Mouse (Mus musculus) left cerebral cortex, adult 8-10 months (tissue): ENCODE data around the gene Gstt3. TPM values are rescaled to one million over a fixed set of nuclear protein-coding genes. Genes with fewer than 3 reads are reported as not detected.

Experiments used
- DNase-seq, 2 experiments: peaks; one replicate each; pipeline ENCODE4 v3.0.0; 2022; ENCODE audit warnings: low spot score in 2 of 2
- total RNA-seq, 4 experiments: library from RNA; stranded (reverse); gene quantifications; 2 replicates each; pipeline ENCODE4 v1.2.4; 2022

Gene Gstt3
- total RNA-seq: 1 to 10 TPM; 2.6 to 5.2 (median 3.8) TPM

DNA sequence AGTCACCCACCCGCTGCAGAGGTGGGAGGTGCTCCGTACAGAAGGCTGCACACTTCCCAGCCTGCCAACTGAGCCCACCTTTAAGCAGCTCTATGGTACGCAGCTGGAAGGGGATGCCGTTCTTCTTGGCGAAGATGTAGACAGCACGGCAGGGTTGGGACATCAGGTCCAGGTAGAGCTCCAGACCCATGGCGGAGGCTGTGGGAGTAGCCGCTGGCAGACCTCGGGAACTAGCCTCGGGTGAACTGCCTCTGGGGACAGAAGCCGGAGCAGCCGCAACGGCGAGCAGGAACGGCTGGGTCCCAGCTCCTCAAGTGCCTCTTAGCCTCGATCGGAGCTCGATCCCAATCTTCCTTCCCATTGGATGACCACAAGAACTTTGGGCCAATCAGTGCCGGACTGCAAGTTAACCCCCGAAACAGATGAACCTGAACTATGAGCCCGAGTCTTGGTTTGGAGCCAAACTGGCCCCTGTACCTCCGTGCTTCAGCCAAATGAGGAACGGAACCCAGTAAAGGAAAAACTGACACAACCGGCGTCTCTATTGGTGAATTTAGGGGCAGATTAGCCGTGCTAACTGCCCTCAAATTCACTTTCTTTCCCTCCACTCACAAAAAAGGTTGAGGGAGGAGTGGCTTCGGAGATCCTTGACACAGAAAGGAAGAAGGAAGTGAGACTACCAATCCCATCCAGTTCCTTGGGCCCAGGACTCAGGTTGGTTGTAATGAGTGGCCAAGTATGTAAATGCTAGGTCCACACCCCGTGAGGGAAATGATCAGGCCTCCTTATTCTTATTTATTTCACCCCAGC lies at the start of gene Gstt3, which contains the start of gene Gm20441:
Gstt3 (minus strand) TSS at position 646 of the 810 bp plus-strand sequence.
Gm20441 (minus strand) TSS at position 186 of the 810 bp plus-strand sequence.
- DNase-seq: no peak

DNA sequence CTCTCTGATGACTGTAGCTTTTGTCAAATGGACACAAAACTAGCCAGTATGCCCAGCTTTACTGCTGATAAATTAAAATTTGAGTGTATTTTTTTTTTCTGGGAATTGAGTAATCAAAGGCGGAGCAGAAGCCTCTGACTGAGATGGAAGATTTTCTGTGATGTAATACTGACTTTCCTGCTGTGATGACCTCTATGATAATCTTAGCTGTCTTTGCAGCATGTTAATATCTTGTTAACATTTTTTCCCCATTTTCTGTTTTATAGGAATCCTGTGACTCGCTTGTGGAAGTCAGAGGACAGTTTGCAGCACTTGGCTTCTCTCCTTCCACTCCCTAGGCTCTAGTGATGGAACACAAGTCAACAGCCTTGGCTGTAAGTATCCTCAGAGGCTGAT lies 49.1 kb upstream of the Gstt3 start:
- no peak for DNase-seq

DNA sequence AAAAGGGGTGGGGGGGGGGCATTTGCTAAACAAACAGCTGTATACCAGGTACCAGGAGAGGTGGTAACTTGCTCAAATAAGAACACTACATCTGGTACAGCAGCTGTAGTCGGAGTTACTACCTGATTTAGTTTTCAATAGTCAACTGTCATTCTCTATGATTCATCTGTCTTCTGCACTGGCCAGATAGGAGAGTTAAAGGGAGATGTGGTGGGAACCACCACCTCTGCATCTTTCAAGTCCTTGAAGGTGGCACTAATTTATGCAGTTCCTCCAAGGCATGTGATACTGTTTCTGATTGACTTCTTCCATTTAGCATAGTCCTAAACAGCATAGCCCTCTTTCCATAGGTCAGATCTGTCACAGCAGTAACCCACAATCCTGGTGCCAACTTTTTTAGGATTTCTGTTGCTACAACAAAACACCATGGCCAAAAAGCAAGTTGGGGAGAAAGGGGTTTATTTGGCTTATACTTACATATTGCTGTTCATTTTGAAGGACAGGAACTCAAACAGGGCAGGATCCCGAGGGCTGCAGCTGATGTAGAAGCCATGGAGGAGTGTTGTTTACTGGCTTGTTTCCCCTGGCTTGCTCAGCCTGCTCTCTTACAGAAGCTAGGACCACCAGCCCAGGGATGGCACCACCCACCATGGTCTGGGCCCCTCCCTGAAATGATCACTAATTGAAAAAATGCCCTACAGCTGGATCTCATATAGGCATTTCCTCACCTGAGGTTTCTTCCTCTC lies 48.5 kb upstream of the Gstt3 start:
- DNase-seq: no peak

DNA sequence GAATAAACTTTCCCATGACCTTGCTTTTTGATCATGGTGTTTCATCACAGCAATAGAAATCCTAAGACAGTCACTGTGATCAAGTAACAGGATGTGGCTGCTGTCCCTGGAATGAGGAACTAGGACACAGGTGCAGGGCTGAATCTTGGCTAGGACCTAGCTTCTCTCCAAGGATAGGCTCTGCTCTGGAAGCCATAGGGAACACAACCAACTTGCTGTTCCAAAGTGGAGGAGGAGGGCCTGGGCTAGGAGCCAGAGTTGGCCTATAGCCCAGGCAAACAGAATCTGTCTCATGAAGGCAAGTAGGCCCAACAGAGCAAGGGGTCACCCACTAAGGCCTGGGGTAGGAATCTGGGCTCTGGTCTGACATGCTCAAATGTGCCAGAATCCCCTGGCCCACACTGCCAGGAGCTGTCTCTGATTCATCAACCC lies 47.3 kb upstream of the Gstt3 start:
- DNase-seq: peak in 1 of 2 experiments; percentile 51

DNA sequence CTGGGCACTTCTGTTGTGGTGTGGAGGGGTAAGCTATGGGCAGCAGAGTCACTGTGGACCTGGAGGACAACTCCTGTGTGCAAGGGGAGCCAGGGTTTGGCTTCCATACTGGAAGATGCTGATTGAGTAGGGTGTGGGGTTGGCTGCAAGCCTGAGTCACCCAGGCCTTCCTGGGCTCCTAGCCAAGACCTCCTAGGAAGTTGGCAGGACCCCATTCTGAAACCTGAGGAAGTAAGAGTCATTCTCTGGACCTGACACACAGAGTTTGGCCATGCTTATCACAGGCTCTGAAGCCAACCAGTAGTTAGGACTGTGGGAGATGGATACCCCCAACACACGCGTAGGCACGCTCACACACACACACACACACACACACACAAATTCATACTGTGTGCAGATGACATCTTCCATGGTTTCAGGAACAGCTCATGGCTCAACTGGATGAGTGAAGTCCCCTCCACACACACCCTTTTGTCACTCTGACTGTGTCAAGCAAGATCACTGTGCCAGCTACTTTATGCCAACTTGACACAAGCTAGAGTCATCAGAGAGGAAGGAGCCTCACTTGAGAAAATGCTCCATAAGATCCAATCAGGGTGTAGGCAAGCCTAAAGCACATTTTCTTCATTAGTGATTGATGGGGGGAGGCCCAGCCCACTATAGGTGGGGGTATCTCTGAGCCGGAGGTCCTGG lies 46.6 kb upstream of the Gstt3 start:
- DNase-seq: no peak

DNA sequence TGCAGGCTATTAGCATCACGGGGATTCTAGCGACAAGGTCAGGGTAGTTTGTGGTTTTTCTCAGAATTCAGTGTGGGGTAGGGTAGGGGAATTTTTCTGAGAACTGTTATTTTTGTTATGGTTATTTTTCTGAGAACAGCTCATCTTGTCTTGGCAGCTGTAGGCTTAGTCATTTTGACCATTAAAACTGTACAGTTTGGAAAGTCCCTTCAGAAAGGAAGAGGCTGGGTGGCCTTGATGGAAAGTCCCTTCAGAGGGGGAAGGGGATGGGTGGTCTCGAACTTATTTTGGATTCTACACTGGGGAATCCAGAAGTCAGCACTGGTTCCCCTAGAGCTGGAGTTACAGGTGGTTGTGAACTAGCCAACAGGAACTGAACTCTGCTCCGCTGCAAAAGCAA lies 43.3 kb upstream of the Gstt3 start:
- DNase-seq: no peak

DNA sequence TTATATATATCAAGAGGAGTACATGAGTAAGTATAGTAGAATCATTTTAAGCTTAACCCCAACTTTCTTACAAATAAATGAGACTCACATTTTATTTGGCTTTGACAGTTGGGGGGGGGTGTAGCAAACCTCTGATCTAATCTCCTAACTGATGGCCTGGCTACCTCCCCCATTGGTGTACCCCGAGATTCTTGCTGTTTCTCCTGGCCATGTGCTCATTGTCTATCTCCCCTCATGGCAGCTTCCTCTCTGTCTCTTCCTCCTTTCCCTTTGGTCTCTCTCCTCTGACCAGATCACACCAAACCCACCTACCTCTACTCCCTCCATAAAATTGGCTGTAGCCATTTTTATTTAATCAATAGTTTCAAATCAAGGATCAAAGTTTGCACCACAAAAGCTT lies 42.6 kb upstream of the Gstt3 start:
- DNase-seq: no peak

DNA sequence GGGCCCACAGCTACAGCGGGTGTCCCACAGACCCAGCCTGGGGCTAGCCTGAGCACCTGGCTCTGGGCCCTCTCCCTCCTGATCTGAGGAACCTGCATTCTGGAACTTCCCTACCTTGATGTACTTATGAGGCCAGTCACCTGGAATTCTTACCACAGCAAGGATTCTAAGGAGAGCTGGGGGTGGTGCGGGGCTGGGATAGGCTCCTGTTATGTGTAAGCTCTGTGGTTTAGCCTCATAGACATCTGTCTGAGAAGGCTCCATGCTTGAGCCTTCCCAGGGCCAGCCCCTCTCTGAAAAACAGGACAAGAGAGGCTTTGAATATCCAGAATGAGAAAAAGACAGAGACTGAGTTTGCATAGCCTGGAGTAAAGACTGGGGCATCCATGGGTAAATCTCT lies 41.2 kb upstream of the Gstt3 start, which contains the start of gene Gstt4:
Gstt4 (minus strand) TSS at position 101 of the 400 bp plus-strand sequence.
- no peak for DNase-seq

DNA sequence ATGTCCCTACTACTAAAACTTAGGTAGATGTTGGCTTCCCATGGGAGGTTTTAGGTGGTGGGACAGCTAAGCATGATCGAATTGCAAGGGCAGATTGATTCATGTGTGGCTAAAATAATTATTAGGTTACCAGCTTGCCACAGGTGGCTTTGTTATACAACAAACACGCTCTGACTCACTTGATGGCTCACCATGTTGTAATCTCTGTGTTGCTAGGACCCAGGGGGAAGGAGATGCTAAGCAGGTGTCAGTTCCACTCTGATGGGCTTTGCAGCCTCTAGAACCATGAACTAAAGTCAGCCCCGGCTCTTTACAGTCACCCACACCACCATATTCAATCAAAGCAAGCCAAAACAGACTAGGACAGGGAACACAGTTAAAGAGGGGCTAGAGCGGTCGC lies 38.7 kb upstream of the Gstt3 start:
- DNase-seq: no peak

DNA sequence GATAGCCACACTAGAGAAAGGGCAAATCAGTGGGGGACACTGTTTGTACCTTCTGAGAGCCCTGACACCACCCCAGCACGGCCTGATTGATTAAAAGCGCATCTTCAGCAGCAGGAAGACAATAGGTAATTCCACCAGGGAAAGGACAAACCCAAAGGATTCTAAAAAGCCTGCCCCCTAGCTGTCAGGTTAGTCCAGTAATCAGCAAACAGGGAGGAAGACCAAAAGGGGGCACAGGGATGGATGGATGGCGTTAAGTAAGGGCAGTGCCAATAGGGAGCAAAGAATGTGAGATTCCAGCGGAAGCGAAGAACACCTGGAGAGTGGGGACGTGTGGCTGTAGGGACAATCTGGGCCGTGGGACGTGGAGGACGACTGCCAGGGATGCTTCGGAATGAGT lies 37.4 kb upstream of the Gstt3 start:
- DNase-seq: no peak

DNA sequence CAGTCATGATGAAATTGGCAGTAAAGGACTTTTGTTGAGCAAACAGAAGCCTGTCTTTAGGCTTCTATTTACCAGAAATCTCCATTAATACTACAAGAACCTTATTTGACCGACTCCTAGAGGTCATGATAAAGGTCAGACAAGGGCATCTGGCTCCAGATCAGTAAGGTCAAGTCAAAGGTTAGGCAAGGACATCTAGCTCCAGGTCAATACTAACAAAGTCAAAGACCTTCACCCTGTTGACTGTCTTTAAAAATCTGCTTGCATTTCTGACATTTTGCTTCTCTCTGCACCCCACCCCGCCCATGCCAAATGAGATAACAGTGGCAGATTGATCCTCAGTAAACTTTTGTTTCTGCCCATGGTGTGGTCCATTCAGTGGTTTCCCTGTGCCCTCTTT lies 23.0 kb upstream of the Gstt3 start:
- no peak for DNase-seq

DNA sequence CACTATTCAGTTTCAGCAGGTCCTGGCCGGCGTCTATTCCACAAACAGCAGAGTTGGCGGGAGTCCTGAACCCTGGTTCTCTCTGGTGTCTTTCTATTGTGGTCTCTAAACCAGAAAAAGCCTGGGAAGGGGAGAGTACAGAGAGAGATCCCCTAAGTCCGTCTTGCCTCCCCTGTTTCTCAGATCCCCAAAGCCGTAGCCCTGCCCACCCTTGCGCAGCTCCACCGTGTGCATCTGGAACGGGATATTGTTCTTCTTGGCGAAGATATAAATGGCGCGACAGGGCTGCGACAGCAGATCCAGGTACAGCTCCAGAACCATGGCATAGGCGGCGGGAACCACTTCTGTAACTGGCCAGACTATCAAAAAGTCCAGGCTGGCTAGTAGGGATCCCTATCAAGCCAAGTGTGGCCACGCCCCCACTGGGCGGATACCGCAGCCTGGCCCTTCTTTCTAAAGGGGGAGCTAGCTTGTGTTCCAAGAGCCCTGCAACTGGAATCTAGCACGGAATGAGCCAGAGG lies 17.0 kb upstream of the Gstt3 start, which contains the start of gene Gstt1:
Gstt1 (minus strand) TSS at position 409 of the 521 bp plus-strand sequence.
- DNase-seq: peak; percentile 30 to 31

DNA sequence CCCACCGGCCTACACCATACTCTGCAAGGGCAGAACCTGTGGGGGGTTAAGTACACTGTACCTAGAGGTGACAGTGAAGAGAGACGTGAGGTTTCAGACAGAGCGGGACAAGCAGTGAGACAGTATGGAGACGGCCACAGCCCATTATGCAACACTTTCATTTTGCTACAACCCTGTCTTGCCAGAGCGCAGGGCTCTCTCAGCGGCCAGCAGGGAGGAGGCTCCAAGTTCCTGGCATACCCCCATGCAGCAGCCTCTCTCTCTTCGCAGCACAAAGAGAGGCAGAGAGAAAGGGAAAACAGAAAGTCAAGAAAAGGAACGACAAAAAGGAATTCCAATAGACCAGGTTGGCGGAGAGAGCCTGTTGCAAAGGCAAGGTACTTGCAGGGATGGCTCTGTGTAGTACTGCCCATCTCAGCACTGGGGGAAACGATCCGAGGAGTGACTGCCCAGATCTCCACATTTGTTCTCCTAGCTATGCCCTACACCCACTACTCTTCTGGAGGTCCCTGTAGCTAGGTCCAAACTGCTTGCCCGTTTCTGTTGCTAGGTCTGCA lies 16.5 kb upstream of the Gstt3 start:
- DNase-seq: peak; percentile 39 to 44

DNA sequence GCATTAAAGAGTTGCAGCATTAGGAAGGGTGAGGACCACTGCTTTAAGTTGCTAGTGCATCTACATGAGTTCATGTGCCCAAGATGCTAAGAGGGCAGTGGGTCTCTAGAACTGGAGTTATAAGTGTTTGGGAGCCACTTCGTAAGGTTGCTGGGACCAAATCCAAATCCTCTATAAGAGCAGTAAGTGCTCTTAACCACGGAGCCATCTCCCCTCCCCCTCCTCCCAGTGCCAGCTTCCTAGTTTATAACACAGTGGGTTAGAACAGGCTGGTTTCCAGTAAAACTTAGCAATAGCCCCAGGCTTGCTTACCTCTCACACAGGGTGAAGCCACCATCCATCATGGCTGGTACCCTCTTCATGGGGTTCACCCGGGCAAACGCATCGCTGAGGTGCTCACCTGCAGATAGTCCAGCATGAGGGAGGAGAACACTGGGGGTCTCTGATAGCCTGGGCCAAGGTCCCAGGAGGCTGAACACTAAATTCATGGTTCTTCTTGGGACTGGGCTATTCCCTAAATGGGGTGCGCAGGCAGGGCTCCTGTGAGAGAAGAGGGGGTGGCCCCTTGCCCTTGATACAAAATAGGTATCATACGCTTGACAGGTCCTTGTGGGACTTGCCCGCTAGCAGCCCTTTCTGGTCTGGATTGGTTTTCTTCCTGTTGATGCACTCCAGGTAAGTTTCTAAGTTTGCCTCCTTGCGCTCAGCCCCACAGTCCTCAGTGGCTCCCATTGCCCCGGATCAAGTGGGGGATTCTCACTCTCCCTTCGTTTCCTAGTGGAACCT lies 15.7 kb upstream of the Gstt3 start:
- DNase-seq: no peak

DNA sequence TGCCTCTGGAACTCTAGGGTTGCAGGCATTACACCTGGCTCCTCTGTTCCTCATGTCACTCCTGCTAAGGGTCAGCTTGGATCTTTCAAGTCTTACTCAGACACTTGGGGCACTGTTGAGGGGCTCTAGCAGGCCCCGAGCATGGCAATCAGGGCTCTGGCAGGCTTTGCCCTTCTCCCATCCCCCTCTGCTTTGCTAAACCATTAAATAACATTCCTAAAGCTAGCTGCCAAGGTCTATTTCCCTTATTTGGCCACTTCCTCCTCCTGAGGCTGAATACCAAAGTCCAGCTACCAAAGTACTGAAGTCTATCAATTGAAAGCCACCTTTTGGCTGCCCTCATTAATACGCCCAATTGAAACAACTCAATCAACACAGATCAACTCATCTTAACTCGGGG lies 13.7 kb upstream of the Gstt3 start:
- no peak for DNase-seq

DNA sequence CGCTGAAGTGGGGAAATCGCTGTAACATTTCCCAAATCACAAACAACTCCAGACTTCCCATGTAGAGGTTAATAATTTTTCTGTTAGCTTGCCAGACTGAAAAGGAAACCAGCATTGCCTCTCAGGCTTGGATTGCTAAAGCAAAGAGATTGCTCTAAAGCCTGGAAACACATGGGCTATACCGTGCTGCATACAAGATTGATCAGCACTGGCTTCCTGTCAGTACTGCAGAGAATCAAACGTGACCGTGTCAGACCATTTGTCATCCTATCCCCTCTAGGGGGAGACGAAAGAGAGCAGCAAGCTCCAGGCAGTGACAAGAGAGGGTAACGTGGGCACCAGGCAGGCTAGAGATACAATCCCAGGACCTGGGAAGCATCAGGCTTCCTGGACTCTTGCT lies 9.6 kb upstream of the Gstt3 start:
- no peak for DNase-seq

DNA sequence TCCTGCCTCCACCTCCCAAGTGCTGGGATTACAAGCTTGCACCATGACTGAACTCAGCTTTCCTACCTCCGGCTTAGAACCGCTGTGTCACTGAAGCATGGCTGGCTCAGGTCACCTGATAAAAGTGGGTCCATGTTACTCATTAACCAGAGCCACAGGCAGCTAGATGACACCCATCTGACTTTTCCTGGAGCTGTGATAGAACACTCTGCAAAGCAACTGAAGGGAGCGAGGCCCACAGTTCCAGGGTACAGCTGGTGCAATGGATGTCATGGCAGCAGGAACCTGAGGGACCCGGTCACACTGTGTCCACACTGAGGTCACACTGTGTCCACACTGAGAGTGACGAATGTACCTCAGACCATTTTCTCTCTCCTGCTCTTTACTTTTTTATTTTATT lies 8.6 kb upstream of the Gstt3 start:
- DNase-seq: no peak

DNA sequence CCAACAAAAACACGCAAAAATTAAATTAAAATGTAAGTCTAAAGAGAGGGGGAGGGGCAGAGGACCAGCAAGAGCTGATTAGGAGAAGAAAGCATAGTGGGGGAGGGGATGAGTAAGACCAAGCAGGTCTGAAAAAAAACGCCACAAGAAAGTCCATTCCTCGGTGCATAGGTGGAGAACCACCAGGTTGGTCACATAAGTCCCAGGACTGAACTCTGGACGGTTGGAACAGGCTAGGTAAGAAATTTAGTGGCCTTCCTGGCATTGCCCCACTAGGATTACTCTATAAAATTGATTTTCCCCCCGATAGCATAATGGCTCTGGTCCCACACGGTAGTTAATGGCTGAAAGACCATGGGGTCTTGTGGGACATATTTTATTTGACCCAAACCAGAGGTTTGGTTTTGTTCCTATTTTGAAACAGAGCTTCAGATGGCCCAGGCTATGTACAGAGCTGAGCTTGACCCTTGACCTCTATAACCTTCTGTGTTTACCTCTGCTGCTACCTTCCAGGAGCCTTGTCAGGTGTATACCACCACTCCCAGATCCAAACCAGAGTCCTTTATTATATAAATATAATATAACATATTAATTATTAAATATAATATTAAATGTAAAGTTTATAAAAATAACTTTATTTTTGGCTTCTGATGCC lies 8.0 kb upstream of the Gstt3 start:
- DNase-seq: no peak

DNA sequence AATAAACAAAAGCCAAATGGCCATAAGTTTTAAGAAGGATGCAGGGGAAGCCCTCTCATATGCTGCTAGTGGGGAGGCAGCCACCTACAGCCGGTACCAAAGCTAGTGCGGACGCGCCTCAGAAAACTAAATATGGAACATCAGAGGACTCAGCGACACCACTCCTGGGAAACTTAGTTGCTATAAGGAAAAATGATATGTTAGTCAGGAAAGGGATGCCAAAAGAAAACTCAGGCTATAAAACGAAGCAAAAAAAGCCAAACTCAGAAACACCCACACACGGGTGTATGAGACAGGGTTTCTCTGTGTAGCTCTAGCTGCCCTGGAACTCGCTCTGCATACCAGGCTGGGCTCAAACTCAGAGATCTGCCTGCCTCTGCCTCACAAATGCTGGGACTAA lies 7.1 kb upstream of the Gstt3 start:
- peak in 1 of 2 experiments; percentile 30 for DNase-seq

DNA sequence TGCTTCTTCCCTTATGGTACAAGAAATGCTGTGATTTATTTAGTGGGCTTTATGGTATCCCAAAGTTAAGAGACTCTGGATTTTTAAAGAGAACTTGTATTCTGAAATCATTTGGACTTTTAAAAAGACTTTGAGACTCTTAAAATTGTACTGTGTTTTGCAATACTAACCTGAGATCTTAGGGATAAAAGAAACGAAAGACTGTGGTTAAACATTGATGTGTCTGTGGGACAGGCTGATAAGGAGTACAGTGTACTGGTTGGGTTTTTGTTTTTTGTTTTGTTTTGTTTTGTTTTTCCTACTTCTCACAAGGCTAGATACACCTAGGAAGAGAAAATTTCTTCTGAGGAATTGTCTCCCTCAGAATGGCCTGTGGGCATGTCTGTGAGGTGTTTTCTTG lies 4.2 kb upstream of the Gstt3 start:
- DNase-seq: no peak
